Mouse (Mus musculus) brain, embryonic 14.5 days (tissue): Measurements from ENCODE around the gene Coro1a.

ENCODE experiments used
- CTCF ChIP-seq: fragments of 200-500 bp; IDR thresholded peaks from 2 replicates; pipeline ENCODE4 v1.5.1; 2012; ENCODE audit warnings: inconsistent platforms, mild to moderate bottlenecking, moderate library complexity, borderline replicate concordance; ENCODE audit not compliant: insufficient read depth, insufficient read length; ENCODE audit errors: extremely low read depth
- POLR2A ChIP-seq: fragments of 200-500 bp; IDR thresholded peaks from 2 replicates; pipeline ENCODE4 v1.6.1; 2012; ENCODE audit warnings: mild to moderate bottlenecking, inconsistent platforms, borderline replicate concordance; ENCODE audit not compliant: poor library complexity, insufficient read depth, insufficient read length, severe bottlenecking; ENCODE audit errors: extremely low read depth

DNA sequence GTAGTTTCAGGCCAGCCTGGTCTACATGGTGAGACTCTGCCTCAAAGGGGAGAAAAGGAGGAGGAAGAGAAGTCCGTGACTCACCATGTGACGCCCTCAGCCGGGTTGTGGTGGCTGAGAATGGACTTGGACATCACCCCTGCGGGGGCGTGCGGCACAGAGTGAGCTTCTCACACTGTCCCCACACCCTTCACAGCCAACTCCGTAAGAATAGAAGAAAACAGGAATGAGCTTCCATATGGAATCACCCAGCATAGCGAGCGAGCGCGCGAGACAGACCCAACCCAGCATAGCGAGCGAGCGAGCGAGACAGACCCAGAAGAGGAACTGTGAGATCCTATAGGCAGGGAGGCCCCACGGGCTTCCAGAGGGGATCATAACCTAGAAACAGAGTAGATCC, 32.0 kb upstream of the Coro1a start:
- no peak for TF ChIP-seq POLR2A
- TF ChIP-seq CTCF, result no peak
